Mouse (Mus musculus): Measurements from ENCODE around the gene Itfg2. TPM values are rescaled to one million over a fixed set of nuclear protein-coding genes. Genes with fewer than 3 reads are reported as not detected.

Gene Itfg2
- polyA plus RNA-seq (2016; fragmentation: Nextera tagmentation; extraction: Ambion mirVana) = 38.4 and 40.0 TPM in 2 replicates

DNA sequence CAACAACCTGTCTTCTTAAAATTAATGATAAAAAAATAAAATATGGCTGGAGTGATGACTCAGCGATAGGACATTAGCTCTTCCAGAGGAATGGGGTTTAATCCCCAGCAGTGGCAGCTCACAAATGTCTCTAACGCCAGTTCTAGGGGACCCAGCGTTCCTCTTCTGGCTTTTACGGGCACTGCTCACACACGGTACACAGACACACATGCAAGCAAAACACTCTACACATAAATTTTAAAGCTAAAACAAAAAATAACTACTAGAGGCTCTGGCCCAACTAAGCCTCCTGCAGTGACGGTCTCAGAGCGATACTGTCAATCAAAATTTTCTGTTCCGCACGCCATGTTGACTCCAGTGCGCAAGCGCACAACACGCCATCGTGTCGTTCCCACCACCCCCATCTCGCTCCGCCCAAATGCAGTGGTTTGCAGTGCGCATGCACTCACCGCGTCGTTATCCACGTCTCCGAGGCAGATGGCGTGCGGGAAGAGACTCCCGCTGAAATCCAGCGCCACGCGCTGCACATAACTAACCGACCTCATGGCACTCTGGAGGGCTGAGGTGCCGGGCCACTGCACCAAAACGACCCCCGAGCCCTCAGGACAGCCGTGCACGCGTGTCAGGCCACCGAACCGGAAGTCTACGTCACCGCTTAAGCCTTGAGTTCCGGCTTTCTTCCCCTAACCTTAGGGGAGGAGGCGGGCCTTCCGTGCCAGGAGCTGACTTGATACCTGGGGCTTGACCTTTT is at the start of gene Itfg2:
TSS of gene Itfg2 (minus strand) at position 663 of the 751 bp plus-strand sequence.
- WGBS = under 1% methylated on average over 42 of the region's 42 CpGs
- peak; percentile 90 for ATAC-seq (ENCODE audit: insufficient number of reproducible peaks, insufficient read depth, low FRiP score, low TSS enrichment)
- H3K27ac ChIP-seq = peak within 1 kb of the TSS; percentile 92
- H3K9ac ChIP-seq = peak within 1 kb of the TSS; percentile 65
- peak within 1 kb of the TSS; percentile 60 for H3K4me3 ChIP-seq
- H3K36me3 ChIP-seq = peaks cover 18% of the 10 kb centered on the region; the same call in 1 of the 2 replicates
- H3K4me2 ChIP-seq (replicated peaks) = peak within 1 kb of the TSS; percentile 73
- no peaks in the 10 kb centered on the region for H3K9me3 ChIP-seq
- 0 out of 2 replicates have a peak, but pooled peaks cover 3% of the 10 kb centered on the region for H3K4me1 ChIP-seq
- no peaks in the 10 kb centered on the region for H3K27me3 ChIP-seq

DNA sequence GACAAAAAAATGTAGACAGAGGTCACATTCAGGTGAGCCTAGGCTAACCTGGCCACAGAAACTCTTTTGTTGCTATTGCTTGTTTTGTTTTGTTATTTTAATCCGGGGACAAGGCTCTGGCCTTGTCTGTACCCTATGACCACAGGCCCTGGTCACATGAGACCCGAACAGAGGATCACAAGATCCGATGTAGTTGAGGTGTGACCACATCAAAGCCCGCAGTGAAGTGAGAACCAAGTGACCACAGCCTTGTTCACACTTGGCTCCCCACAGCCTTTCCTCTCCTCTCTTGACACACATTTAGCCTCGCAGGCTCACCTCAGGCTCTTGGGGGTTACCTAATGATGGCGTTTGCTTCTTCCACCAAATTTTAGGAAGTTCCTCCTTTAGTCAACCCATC is 49.4 kb upstream of the Itfg2 start:
- Histone ChIP-seq H3K4me2 (replicated peaks) (no peak overlapping the region), H3K4me1 (no peaks in the 10 kb centered on the region), H3K9me3 (no peaks in the 10 kb centered on the region), H3K36me3 (no peaks in the 10 kb centered on the region), H3K9ac (no peak overlapping the region), H3K27ac (no peak overlapping the region), H3K4me3 (no peak overlapping the region), H3K27me3 (no peaks in the 10 kb centered on the region)
- ATAC-seq (ENCODE audit: insufficient number of reproducible peaks, insufficient read depth, low FRiP score, low TSS enrichment) = no peak
- 89% methylated on average over 6 of the region's 6 CpGs for WGBS

DNA sequence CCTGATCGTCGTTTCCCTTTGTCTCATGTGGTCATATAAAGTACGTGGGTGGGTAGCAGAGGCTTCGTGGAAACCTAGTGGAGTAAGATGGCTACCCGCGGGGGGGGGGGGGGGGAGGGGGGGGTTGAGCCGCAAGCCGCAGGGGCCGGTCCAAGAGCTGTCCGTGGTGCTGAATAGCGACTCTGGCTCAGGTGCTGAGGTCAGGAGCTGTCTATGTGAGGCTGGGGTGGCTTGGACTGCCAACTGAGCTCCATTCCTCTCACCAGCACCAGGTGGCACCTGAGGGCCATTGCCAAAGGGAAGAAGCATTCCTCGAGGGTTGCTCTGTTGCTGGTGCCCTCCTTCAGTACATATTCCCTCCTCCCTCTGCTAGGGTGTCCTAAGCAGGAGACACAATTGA is 44.7 kb upstream of the Itfg2 start:
- Histone ChIP-seq H3K27ac (no peak overlapping the region), H3K4me3 (no peak overlapping the region), H3K4me2 (replicated peaks) (peak overlapping the region; percentile 20; the same call in 1 of the 2 replicates), H3K4me1 (no peaks in the 10 kb centered on the region), H3K9ac (no peak overlapping the region), H3K36me3 (no peaks in the 10 kb centered on the region), H3K27me3 (no peaks in the 10 kb centered on the region), H3K9me3 (no peaks in the 10 kb centered on the region)
- 8% methylated on average over 12 of the region's 12 CpGs for WGBS
- peak; percentile 64; the same call in 1 of the 2 replicates for ATAC-seq (ENCODE audit: insufficient number of reproducible peaks, insufficient read depth, low FRiP score, low TSS enrichment)

DNA sequence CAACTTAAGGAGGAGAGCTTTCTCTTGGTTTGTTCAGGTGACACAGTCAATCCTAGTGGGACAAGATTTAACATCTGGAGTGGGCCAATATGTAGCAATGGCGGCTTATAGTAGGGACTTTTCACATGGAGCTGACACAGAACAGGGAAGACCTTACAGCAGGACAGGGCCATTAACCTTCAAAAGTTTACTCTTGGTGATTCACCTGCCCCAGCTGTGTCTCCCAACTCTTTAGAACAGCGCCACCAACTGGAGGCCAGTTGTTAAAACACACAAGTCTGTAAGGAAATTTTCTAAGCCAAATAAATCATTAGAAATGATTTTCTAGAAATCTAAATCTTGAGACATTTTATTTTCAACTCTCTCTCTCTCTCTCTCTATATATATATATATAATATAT is 42.6 kb upstream of the Itfg2 start:
- WGBS = 39% methylated on average over 2 of the region's 2 CpGs

GRCm38 (mm10) chr6:128466563-128466962 is 41.8 kb upstream of the Itfg2 start:
- no peaks in the 10 kb centered on the region for H3K36me3 ChIP-seq
- H3K27ac ChIP-seq = no peak overlapping the region
- WGBS = 79% methylated on average over 3 of the region's 3 CpGs
- no peaks in the 10 kb centered on the region for H3K9me3 ChIP-seq
- no peak overlapping the region for H3K9ac ChIP-seq
- H3K4me1 ChIP-seq = no peaks in the 10 kb centered on the region
- H3K4me2 ChIP-seq (replicated peaks) = no peak overlapping the region
- no peak for ATAC-seq (ENCODE audit: insufficient number of reproducible peaks, insufficient read depth, low FRiP score, low TSS enrichment)
- H3K27me3 ChIP-seq = no peaks in the 10 kb centered on the region
- no peak overlapping the region for H3K4me3 ChIP-seq

More for the DNA sequence above, 42.6 kb upstream of the Itfg2 start:
- H3K4me3 ChIP-seq = no peak overlapping the region
- no peaks in the 10 kb centered on the region for H3K27me3 ChIP-seq
- H3K9ac ChIP-seq = no peak overlapping the region
- ATAC-seq (ENCODE audit: insufficient number of reproducible peaks, insufficient read depth, low FRiP score, low TSS enrichment) = no peak
- H3K27ac ChIP-seq = no peak overlapping the region
- no peak overlapping the region for H3K4me2 ChIP-seq (replicated peaks)
- no peaks in the 10 kb centered on the region for H3K9me3 ChIP-seq
- H3K4me1 ChIP-seq = no peaks in the 10 kb centered on the region
- no peaks in the 10 kb centered on the region for H3K36me3 ChIP-seq

DNA sequence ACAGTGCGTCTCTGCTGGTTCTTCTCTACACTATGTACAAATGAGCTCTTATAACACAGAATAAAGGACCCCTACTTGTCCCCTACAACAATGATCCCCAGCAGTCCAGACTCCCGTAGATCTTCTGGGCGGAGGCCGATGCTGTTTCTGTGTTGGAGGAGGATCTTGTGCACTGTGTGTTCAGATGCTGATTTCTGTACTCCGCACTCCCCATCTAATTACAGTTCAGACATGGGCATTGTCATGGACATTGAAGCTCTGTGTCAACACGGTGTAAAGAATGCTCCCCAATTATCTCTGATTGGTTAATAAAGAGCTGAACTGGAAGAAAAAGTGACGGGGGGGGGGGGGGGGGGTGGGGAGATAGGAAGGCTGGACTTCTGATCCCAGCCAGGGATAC is 41.3 kb upstream of the Itfg2 start:
- Histone ChIP-seq H3K27me3 (no peaks in the 10 kb centered on the region), H3K4me2 (replicated peaks) (no peak overlapping the region), H3K9ac (no peak overlapping the region), H3K27ac (no peak overlapping the region), H3K4me3 (no peak overlapping the region), H3K4me1 (no peaks in the 10 kb centered on the region), H3K36me3 (no peaks in the 10 kb centered on the region), H3K9me3 (no peaks in the 10 kb centered on the region)
- 31% methylated on average over 7 of the region's 7 CpGs for WGBS
- no peak for ATAC-seq (ENCODE audit: insufficient number of reproducible peaks, insufficient read depth, low FRiP score, low TSS enrichment)

- Histone ChIP-seq H3K9me3 (no peaks in the 10 kb centered on the region), H3K27ac (no peak overlapping the region), H3K4me1 (no peaks in the 10 kb centered on the region), H3K27me3 (no peaks in the 10 kb centered on the region), H3K4me2 (replicated peaks) (no peak overlapping the region), H3K9ac (no peak overlapping the region), H3K4me3 (no peak overlapping the region), H3K36me3 (no peaks in the 10 kb centered on the region)
- ATAC-seq (ENCODE audit: insufficient number of reproducible peaks, insufficient read depth, low FRiP score, low TSS enrichment) = no peak
- WGBS = 62% methylated on average over 4 of the region's 4 CpGs
These were observed 40.3 kb upstream of the Itfg2 start for GRCm38 (mm10) chr6:128464996-128465395.

DNA sequence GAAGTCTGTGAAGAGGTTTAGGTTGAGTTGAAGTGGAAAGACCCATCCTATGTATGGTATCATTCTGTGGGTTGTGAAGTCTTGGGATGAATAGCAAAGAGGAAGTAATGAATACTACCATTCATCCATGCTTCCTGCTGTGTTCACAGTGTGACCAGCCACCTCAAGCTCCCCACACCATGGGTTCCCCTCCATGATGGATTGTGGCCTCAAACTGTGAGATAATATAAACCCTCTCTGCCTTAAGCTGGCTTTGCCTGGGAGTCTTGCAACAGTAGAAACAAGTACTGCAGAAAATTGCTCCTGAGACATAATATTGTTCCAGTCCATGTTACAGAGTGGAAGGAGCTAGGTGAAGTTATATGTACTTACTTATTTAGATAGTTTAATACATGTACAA is 36.9 kb upstream of the Itfg2 start:
- no peak overlapping the region for H3K4me3 ChIP-seq
- H3K27me3 ChIP-seq = no peaks in the 10 kb centered on the region
- H3K4me2 ChIP-seq (replicated peaks) = no peak overlapping the region
- H3K36me3 ChIP-seq = no peaks in the 10 kb centered on the region
- H3K9ac ChIP-seq = no peak overlapping the region
- ATAC-seq (ENCODE audit: insufficient number of reproducible peaks, insufficient read depth, low FRiP score, low TSS enrichment) = no peak
- H3K27ac ChIP-seq = no peak overlapping the region
- H3K4me1 ChIP-seq = no peaks in the 10 kb centered on the region
- H3K9me3 ChIP-seq = no peaks in the 10 kb centered on the region

DNA sequence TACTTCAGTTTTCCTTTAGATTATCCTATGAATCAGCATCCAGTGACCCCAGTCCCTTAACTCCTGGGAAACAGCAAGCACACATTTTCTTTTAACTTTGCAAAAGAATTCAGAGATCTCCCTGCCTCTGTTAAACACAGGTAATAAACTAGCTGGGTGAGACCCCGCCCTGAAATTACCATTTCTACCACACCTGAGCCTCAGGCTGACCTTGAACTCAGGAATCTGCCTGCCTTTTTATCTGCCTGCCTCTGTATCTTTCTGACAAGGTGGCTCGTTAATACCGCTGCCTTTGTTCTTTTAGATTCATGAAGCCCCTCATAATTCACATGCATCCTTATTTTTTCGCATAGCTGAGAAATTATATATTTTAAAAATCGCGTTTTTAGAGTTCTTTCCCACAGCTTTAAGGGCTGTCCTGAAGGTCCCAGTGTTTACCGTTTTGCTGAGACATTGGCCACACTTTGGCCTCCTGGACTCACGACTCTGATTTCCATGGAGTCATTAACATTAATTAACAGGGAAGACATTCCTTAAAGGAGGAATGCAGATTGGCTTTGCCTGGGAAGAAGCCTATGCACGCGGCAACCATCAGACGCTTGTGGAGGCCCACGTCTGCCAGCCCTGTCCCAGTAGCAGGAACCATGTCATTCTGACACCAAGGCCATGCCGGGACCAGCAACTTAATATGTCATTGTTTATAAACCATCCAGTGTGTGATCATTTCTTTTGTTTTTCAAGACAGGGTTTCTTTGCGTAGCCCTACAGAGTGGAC is 36.2 kb upstream of the Itfg2 start:
- no peaks in the 10 kb centered on the region for H3K4me1 ChIP-seq
- WGBS = 77% methylated on average over 14 of the region's 14 CpGs
- no peaks in the 10 kb centered on the region for H3K36me3 ChIP-seq
- H3K4me3 ChIP-seq = no peak overlapping the region
- ATAC-seq (ENCODE audit: insufficient number of reproducible peaks, insufficient read depth, low FRiP score, low TSS enrichment) = no peak
- H3K9me3 ChIP-seq = no peaks in the 10 kb centered on the region
- no peak overlapping the region for H3K27ac ChIP-seq
- no peaks in the 10 kb centered on the region for H3K27me3 ChIP-seq
- H3K4me2 ChIP-seq (replicated peaks) = no peak overlapping the region
- no peak overlapping the region for H3K9ac ChIP-seq

GRCm38 (mm10) chr6:128460321-128460720 is 35.6 kb upstream of the Itfg2 start:
- Histone ChIP-seq H3K9me3 (no peaks in the 10 kb centered on the region), H3K9ac (no peak overlapping the region), H3K27me3 (no peaks in the 10 kb centered on the region), H3K4me2 (replicated peaks) (no peak overlapping the region), H3K36me3 (no peaks in the 10 kb centered on the region), H3K4me1 (no peaks in the 10 kb centered on the region), H3K27ac (no peak overlapping the region), H3K4me3 (no peak overlapping the region)
- no peak for ATAC-seq (ENCODE audit: insufficient number of reproducible peaks, insufficient read depth, low FRiP score, low TSS enrichment)
- 33% methylated on average over 2 of the region's 2 CpGs for WGBS

DNA sequence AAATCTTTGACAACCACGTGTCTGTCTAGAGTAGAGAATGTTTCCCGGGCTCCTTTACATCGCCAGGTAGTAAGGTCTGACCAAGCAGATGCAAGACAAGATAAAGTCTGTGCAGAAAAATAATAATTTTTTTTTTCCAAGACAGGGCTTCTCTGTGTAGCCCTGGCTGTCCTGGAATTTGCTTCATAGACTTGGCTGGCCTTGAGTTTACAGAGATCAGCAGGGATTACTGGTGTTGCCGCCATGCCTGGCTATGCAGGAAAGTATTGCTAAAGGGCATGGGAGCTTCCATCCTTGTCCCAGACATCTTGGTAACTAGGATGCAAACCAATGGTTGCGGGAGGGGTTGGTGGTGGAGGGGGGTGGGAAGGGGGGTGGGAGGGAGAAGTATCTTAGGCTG is 32.5 kb upstream of the Itfg2 start:
- Histone ChIP-seq H3K36me3 (no peaks in the 10 kb centered on the region), H3K4me1 (no peaks in the 10 kb centered on the region), H3K27ac (no peak overlapping the region), H3K27me3 (no peaks in the 10 kb centered on the region), H3K4me3 (no peak overlapping the region), H3K9me3 (no peaks in the 10 kb centered on the region), H3K4me2 (replicated peaks) (no peak overlapping the region), H3K9ac (no peak overlapping the region)
- 81% methylated on average over 5 of the region's 5 CpGs for WGBS
- no peak for ATAC-seq (ENCODE audit: insufficient number of reproducible peaks, insufficient read depth, low FRiP score, low TSS enrichment)

Measured in embryonic facial prominence, embryonic 12.5 days (tissue).